Mouse (Mus musculus) yolk sac, embryonic 10.5 days (tissue): ENCODE results near the gene Ambp.

Experiments
- DNase-seq: peaks from one replicate; pipeline ENCODE4 v3.0.0-alpha.2; 2017; ENCODE audit warnings: low spot score

The Ambp gene

GRCm38 (mm10) chr4:63154699-63155098 is at the start of gene Ambp:
Gene Ambp, minus strand, starts transcription at chr4:63154799.
- DNase-seq: no peak

- no peak for DNase-seq
Observed at GRCm38 (mm10) chr4:63203874-63204273, 49.3 kb upstream of the Ambp start.

- DNase-seq: no peak
Observed at GRCm38 (mm10) chr4:63199366-63199765, 44.8 kb upstream of the Ambp start.

- no peak for DNase-seq
Observed at GRCm38 (mm10) chr4:63194366-63194765, 39.8 kb upstream of the Ambp start.

- DNase-seq: peak; percentile 50
Observed at GRCm38 (mm10) chr4:63191641-63192040, 37.0 kb upstream of the Ambp start.

GRCm38 (mm10) chr4:63186281-63186870 is 31.8 kb upstream of the Ambp start:
- DNase-seq: no peak

GRCm38 (mm10) chr4:63181556-63181955 is 27.0 kb upstream of the Ambp start:
- DNase-seq: peak; percentile 49

GRCm38 (mm10) chr4:63171969-63172685 is 17.5 kb upstream of the Ambp start, which contains the start of gene Kif12:
Gene Kif12, minus strand, starts transcription at chr4:63172131.
- DNase-seq: peak; percentile 64

- DNase-seq: no peak
Observed at GRCm38 (mm10) chr4:63171122-63171521, 16.5 kb upstream of the Ambp start.

GRCm38 (mm10) chr4:63170061-63170460 is 15.5 kb upstream of the Ambp start:
- DNase-seq: no peak

- no peak for DNase-seq
Observed at GRCm38 (mm10) chr4:63166323-63166722, 11.7 kb upstream of the Ambp start.

- no peak for DNase-seq
Observed at GRCm38 (mm10) chr4:63165636-63166035, 11.0 kb upstream of the Ambp start.

- DNase-seq: peak; percentile 86
Observed at GRCm38 (mm10) chr4:63158961-63159592, 4.5 kb upstream of the Ambp start.

- peak; percentile 21 for DNase-seq
Observed at GRCm38 (mm10) chr4:63158192-63158591, 3.6 kb upstream of the Ambp start.

- DNase-seq: peak; percentile 87
Observed at GRCm38 (mm10) chr4:63156726-63157634, 2.4 kb upstream of the Ambp start.

GRCm38 (mm10) chr4:63155596-63155995 is 997 bp upstream of the Ambp start:
- DNase-seq: no peak

GRCm38 (mm10) chr4:63154028-63154427 is 571 bp downstream of the Ambp start:
- peak; percentile 68 for DNase-seq

GRCm38 (mm10) chr4:63151127-63151526 is 3.5 kb downstream of the Ambp start:
- no peak for DNase-seq

- DNase-seq: no peak
Observed at GRCm38 (mm10) chr4:63147268-63147667, 7.3 kb downstream of the Ambp start.

- no peak for DNase-seq
Observed at GRCm38 (mm10) chr4:63129891-63130624, 24.5 kb downstream of the Ambp start.

GRCm38 (mm10) chr4:63124861-63125466 is 29.6 kb downstream of the Ambp start:
- DNase-seq: no peak
